Mouse (Mus musculus) left cerebral cortex, adult 11 months (tissue): ENCODE results near the gene Gm37240.

ENCODE experiments used
- DNase-seq: peaks from one replicate; pipeline ENCODE4 v3.0.0; 2022; ENCODE audit warnings: low spot score

Gm37240 gene

DNA sequence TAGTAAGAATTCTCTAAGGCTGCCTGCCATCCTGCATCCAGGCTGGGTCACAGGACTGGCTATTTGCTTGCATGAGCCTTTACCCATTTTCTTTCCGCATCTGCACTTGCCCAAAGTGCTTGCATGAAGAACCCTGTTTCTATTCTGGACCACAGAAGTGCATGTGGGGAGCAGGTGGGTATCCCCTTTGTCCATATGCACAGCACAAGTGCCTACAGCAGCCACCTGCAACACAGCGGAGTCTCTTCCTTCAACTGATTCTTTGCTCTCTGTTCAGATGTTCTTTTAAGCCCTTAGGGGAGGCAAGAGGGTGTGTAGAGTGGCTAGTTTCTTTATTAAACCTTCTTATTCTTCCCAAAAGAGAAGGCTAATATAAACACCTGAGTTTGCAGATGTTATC lies 1133.5 kb downstream of the Gm37240 start:
- no peak for DNase-seq

DNA sequence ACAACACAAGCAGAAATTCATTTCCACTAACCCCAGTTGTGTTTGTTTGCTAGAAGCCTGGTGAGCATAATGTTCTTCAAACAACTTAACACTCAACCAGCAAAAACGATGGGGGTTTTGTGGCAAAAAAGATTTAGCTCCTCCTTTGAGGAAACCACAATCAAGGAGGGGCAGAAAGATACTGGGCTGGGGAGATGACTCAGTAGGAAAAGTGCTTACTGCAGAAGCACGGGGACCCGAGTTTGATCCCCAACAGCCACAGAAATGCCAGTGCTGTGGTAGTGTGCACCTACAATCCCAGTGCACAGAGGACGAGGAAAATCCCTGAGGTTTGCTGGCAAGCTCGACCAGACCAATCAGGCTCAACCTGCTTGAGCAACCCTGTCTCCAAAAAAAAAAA lies 1138.1 kb downstream of the Gm37240 start:
- no peak for DNase-seq

DNA sequence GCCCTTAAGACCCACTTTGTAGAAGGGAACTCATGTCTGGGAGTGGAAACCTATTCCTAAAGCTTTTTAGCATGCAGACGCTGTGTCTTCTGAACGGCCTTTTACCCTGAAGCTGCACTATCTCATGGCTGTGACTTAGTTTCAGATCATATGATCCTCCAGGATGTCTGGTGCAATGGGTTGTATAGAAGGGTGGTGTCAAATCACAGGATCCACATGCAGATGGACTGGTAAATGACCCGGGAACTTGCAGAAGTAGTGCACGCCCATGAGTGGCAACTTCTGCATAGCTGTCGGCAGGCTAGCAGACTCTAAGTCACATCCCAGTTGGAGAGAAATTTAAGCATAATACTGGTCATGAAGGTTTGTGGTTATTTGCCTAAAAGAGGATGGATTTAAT lies 1139.2 kb downstream of the Gm37240 start:
- no peak for DNase-seq

DNA sequence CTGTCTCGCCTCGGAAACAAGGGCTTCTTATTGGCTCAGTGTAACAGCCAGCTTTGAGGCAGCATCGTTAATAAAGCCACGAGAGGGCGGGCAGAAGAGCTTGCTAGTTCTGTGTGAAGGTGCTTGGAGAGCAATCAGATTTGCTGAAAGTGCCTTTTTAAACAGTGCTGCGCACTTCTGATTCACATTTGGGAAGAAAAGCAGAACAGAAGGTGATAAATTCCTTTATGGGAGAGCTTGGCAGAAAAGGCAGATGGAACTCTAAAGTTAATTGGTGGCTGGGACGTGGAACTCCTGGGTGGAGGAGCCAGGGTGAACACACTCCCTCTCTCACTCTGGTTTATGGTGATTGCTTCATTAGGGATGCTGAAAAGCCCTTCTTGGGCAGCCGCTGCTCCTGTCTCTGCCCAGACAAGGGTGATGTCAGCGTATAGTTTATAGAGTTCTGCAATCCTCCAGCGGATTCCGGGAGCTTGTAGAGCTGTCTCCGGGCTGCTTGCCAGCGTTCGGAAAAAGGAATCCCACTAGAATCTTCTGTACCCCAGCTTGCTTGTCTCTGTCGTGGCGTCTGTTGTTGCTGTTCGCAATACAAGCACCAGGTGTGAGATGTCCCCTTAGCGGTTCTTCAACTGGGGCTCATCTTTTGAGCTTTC lies 1141.7 kb downstream of the Gm37240 start:
- peak; percentile 16 for DNase-seq

DNA sequence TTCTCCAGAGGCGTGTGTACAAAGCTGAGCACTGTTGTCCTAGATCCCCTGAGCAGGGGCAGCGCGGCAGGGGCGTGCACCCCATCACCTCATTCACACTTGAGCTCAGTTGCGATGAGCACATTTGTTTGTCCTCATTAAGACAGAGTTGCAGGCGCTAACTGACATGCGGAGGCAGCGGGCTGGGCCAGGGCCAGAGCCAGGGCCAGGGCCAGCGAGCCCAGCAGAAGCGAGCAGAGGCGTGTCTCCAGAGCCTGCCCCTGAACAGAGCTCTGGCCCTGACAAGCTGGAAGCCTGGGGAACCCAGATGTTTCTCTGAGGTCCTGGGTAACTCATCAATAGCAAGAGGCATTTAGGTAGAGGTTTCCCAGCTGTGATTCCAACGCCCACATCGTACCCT lies 1142.6 kb downstream of the Gm37240 start:
- DNase-seq = no peak

DNA sequence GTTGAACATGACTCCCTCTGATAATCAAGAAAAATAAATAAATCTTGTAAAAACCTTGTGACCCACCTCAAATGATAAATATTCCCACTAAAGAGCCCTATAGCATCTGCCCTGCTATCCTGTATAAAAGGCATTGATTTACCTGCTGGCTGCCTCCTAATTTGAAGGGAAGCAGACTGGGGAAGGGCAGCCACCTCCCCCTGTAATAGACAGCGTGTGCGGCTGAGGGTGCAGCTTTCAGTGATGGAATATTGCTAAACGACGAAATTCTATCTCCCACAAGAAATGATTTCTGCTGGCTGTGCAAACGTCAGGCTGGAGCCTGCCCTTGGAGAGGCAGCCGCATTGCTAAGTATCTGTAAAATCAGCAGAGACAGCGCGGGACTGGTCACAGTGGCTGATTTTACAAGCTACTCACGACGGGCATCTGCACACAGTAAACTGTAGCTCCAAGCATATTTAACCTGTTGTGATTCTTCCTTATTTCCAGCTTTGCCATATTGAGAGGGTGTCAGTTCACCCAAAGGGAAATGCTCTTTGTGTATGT lies 1147.2 kb downstream of the Gm37240 start:
- no peak for DNase-seq

DNA sequence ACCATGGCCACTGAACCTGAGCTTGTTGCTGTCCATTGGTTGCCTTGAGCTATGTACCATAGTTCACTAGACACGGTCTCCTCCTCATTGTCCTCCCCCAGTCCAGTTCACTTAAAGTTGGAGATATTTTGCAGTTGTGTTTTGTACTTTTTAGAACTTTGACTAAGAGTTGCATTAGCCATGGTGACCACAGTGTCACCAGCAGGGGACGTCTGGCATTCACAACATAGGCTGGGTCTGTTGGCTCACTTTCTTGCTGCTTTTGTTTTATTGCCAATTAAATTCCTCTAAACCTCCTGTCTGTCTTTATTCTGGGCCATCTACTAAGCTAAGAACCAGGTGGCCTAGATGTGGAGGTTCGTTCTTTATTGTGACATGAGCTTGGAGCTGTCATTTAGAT lies 1150.2 kb downstream of the Gm37240 start:
- no peak for DNase-seq

DNA sequence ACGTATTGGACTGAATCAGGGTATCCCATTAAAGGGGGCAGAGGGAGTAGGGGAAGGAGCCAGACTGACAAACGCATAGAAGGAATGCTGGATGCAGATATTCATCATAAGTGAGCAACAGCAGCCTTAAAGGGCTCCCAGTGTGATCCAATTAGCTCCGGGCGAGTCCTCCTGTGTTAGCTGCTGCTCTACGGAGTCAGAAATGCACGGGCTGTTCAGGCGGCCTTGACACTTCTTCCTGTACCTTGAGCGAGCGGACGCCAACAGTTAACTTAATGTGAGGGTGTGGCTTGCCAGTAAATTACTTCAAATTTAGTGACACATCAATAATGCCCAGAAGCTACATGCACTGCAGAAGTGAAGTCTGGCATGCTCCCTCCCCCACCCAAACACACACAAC lies 1151.6 kb downstream of the Gm37240 start:
- DNase-seq = no peak

DNA sequence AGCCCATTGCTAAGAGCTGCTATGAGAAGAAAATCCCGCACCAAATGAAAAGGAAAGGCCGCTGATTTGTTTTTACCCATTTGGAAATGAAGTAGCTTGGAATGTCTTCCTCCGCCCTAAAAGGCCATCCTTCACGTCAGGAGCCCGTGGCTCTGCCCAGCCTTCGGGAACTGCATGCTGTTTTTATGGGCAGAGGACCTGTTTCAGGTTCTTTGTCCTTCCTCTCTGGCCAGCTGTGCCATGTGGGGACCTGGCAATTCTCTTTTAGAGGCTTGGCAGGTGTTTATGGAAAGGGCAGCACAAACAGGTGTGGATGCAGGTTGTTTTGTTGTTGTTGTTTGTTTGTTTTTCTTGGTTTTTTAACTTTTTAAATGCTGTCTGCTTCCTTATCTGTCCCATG lies 1154.8 kb downstream of the Gm37240 start:
- DNase-seq = no peak

DNA sequence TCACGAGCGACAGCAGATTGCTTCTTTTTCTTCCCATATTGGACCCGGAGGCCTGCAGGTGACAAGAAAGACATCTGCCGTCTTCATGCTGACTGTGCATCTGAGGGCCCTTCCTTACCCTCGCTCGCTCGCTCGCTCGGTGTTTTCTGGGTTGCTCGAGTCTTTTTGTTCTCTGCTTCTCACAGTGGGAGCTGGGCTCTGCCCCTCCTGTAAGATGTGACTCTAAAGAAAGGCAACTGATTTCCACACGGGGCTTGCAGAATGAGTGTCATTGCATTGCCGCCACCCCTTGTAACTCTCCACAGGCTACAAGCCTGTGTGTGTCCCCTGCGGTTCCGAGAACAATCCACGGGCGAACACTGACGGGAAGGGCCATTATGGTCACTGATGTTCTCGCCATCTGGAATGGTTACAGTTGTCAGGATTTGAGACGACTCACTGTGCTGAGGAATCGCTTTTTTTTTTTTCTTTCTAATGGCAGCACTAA lies 1155.3 kb downstream of the Gm37240 start:
- no peak for DNase-seq

DNA sequence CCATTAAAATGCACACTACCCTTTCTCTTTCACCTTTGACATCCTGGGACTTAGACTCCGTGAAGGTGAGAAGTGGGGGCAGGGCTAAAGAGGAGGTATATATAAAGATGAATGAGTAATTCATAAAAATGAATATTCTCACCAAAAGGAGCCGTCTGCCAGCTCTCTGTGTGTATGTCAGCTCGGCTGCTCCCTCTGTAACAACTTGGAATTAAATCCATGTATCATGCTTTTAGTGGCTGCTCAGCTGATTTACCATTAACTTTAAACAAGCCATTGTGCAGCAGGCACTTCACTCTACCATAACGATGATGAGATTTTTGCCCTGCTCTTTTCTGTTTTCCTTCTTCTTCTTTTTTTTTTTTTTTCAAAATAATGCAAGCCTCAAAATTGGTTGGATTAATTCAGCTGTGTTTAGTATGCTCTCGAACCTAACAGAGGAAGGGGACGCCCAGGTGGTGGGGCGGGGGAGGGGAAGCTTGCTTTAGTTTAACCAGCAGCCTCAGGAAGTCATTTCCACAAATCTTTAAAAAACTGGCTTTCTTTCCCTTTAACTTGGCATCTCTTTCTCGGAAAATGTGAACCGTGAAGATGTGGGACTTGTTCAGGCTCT lies 1155.8 kb downstream of the Gm37240 start:
- no peak for DNase-seq

DNA sequence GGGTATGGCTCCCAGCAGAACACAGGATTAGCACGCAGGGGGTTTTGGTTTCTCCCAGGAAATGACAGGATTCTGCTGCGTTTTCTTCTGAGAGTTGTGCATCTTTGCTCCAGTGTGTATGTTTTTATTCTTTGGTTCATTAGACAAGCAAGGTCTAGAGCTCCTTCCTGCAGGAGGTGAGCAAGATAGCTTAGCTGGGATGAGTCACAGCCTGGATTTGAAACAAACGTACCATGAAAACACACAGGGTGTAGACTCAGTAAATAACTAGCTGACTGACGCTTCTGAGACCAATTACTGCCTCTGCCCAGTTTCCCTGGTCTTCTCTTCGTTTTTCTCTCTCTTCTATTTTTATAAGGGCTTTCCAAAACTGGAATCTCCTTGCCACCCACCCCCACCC lies 1156.3 kb downstream of the Gm37240 start:
- no peak for DNase-seq

DNA sequence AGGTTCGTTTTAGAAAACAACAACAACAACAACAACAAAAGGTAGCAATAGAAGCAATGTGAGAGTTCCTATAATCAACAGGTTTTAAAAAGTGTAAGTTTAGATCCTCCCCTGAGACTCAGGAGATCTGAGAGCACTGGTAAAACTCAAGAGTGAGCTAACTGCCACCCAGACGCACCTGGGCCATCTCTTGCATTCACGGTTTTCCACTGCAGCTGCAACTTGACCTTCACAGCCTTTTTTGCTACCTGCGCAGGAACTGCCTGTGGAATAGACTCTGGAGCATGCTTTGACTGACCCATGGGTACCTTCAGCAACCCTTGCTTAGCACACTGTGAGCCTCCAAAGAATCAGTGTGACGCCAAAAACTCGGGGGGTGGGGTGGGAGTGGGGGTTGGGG lies 1157.5 kb downstream of the Gm37240 start:
- no peak for DNase-seq

DNA sequence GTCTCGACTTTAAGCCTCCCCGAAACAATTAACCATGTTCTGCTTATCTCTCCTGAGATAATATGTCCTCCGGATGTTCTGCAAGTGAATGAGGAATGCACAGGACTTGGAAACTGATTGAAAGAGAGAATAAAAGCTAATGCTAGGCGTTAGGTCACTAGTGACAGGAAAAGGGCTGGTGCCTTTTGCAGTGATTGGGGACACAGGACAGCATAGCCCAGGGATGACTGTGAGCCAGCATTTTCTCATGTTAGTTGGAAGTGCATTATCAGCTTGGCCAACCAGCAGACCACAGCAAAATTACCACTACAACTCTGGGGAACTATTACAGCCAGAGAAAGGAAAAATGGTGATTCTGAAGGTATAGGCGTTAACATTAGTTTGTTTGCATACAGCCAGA lies 1163.3 kb downstream of the Gm37240 start:
- no peak for DNase-seq

DNA sequence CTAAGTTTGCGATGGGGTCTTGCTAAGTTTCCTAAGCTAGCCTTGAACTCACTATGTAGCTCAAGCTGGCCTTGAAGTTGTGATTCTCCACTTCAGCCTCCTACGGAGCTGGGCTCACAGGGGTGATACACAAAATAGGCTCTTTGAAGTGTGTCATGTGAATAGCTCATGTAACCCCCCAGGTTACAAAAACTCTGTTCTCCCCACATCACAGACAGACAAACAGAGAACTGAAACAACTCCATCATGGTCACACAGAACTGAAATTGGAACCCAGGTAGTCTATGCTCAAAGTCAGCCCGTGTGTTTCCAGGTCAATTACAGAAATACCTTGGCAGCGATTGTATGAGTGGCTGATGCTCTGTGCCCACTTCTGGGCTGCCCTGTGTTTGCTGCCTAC lies 1164.6 kb downstream of the Gm37240 start:
- DNase-seq = no peak

DNA sequence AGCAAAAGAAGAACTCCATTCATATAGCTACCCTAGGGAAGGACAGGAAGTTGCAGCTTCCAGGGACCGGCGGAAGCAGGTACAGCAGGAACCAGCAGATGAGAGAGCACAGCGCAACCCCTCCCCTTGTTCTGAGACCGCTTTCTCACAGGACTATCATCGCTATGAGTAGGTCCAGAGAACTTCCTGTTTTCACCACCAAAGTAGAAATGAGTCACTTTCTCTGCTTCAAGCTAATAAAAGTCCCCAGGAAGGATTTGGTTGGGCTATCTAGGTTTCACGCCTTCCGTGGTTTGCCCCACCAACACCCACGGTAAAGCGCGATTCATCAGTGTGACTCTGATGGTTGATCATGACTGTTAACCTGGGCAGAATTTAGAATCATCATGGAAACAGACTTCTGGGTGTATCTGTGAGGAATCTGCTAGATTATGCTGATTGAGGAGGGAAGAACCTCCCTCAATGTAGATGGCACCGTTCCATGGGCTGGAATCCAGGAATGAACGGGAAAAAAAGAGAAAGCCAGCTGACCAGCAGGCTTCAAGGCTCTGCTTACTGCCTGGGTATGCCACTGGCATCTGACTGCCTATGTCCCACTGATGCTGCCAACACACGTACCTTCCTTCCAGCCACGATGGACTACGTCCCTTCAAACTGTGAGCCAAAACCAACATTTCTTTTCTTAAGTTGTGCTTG lies 1172.1 kb downstream of the Gm37240 start:
- no peak for DNase-seq

DNA sequence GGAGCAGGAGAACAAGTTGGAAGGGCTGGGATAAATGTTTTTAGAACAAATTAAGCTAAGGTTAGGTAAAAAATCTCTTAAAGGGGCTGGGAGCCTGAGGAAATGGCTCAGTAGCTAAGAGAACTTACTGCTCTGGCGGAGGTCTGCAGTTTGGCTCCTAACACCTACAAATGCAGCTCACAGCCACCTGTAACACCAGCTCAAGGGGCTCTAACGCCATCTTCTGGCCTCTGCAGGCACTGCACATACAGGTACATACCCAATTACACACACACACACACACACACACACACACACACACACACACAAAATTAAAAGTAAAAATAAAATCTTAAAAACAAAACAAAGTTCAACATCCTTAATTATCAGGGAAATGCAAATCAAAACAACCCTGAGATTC lies 1174.4 kb downstream of the Gm37240 start:
- no peak for DNase-seq

DNA sequence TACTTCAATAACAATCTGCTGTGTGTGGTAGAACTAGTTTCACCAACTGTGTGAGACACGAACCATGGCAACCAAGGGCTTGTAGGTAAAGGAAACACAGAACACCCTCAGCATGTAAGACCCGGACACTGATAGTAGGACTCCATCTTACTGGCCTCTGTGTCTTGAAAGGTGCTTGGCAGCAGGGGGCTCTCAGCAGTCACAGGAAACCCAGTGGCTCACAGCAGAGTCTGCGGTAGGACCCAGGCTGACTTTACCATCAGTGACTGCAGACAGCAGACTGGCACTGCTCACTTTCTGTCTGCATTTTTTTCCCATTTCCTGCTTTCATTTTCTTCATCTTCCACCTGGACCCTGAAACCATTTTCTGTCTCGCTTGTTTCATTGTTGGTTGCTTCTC lies 1176.6 kb downstream of the Gm37240 start:
- no peak for DNase-seq

DNA sequence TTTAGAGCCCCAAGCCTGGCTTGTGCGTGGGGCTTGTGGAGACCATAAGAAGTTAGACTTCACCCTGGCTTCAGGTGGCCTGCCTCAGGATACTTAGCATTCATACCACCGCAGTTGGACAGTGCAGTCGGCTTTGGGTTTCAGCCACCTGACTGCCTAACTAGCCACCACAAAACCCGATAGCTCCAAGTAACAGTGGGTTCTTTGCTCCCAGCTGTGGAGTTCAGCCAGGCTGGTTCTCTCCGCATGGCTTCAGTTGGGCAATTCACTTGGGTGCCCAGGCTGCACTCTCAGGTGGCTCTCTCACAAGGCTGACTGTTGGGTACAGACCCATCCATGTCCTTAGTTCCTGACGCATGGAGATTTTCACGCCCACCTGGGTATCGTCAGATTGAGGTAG lies 1177.4 kb downstream of the Gm37240 start:
- DNase-seq = no peak

DNA sequence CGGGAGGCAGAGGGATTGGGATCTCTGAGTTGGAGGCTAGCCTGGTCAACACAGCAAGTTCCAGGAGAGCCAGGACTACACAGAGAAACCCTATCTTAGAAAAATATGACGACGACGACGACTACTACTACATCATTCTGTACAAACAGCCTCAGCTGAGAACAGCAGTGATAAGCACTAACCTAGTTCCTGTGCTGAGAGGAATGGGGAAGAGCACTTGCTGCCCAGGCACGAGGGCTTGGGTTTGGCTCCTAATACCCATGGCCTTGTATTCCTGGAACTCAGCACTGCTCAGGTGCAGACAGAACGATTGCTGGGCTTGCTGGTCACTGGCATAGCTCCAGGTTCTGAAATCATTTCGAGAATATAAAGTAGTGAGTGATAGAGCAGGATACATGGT lies 1178.2 kb downstream of the Gm37240 start:
- no peak for DNase-seq

DNA sequence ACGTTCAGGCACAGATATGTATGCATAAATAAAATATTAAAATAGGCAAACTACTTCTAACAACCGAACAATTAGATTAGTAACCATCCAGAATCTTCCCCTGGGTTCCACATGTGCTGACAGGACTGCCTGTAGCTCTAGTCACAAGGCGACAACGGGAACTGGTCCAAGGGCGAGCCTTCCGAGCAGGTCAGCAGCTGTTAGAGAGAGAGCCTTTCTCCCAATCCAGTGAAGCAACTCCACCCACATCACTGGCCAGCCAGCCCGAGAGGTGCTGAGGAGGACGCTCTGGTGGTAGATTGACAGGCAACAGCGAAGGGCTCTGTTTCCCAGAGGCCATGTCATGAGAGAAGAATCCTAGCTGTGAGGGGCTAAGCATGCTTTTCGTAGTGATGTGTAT lies 1178.8 kb downstream of the Gm37240 start:
- DNase-seq = no peak

DNA sequence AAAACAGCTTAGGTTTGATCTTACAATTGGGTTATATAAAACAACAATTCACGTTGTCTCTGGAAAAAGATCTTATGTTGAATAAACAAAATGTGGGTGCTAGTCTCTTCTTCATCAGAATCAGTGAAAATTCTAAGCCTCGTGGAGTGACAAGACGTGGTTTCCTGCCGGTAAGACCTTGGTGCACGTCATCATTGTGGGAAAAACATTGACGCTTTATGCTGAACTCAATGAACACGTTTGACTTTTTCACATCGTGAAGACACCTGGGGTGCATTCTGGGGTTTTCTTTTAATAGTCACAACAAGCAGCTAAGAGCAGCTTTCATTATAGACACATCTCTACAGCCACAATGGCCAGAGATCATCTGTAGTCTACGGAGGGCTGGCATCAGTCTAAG lies 1182.1 kb downstream of the Gm37240 start:
- DNase-seq = no peak

DNA sequence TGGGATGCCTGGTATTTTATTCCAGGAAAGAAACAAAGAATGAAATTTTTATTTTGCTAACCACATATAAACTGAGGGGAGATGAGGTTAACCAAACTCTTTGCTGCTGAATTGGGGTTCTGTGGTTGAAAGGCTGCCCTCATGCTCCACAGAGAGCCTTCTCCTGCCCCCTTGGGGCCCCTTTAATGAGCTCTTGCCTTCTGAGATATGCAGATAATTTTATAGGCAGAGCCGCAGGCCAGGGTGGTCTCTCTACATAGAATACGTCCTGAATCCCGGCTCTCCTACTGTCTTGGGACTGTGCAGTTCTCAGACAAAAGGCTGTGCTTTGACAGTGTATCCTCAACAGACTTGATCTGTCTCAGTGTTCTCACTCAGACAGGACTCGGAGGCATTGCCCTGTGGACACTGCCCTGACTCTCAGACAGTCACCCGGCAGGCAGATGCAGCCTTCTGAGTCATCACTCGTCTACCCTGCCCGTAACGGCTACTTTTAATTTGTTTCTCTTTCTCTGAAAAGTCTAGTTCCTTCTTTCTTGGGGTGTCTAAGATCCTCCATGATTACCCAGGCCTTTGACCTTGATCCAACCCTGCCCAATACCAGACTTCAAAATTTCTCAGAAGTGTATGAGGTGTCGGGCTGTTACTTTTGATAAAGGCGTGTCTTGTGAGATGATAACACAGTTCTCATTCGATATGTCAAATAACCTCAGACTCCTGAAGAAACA lies 1184.1 kb downstream of the Gm37240 start:
- no peak for DNase-seq
